Mouse (Mus musculus) heart, embryonic 12.5 days (tissue): Measurements from ENCODE around the gene Rnf207. TPM values are rescaled to one million over a fixed set of nuclear protein-coding genes. Genes with fewer than 3 reads are reported as not detected.

ENCODE experiments used
- ATAC-seq: fragments of 200-750 bp; cut with Nextera tagmentation; 2 replicates; pipeline ENCODE4 v1.8.0; 2017; ENCODE audit warnings: moderate TSS enrichment, moderate library complexity; ENCODE audit not compliant: insufficient number of reproducible peaks, low FRiP score
- H3K27ac ChIP-seq: fragments of 300-500 bp; sonication (generic); 2 replicates; pipeline ENCODE4 v1.5.1; 2016; ENCODE audit warnings: mild to moderate bottlenecking, moderate library complexity; ENCODE audit not compliant: poor library complexity, severe bottlenecking
- H3K27me3 ChIP-seq: fragments of 300-500 bp; sonication (generic); replicated peaks from 2 replicates; pipeline ENCODE4 v1.6.1; 2016; ENCODE audit warnings: mild to moderate bottlenecking, moderate library complexity
- H3K36me3 ChIP-seq: fragments of 300-500 bp; sonication (generic); 2 replicates; pipeline ENCODE4 v1.6.1; 2016; ENCODE audit warnings: mild to moderate bottlenecking, moderate library complexity
- H3K4me1 ChIP-seq: fragments of 300-500 bp; sonication (generic); replicated peaks from 2 replicates; pipeline ENCODE4 v1.6.1; 2016; ENCODE audit warnings: mild to moderate bottlenecking
- H3K4me2 ChIP-seq: fragments of 300-500 bp; sonication (generic); 2 replicates; pipeline ENCODE4 v1.6.1; 2016; ENCODE audit warnings: mild to moderate bottlenecking, moderate library complexity
- H3K4me3 ChIP-seq: fragments of 300-500 bp; sonication (generic); 2 replicates; pipeline ENCODE4 v1.5.1; 2016; ENCODE audit warnings: mild to moderate bottlenecking
- H3K9ac ChIP-seq: fragments of 300-500 bp; sonication (generic); 2 replicates; pipeline ENCODE4 v1.6.1; 2016; ENCODE audit warnings: mild to moderate bottlenecking, moderate library complexity
- H3K9me3 ChIP-seq: fragments of 300-500 bp; sonication (generic); replicated peaks from 2 replicates; pipeline ENCODE4 v1.6.1; 2016; ENCODE audit warnings: mild to moderate bottlenecking, moderate library complexity
- WGBS: fragments of 180-500 bp; shearing (Covaris S2); methylation state at CpG from one replicate; pipeline ENCODE4 v1.1.7; 2016; 5-methylcytosine and 5-hydroxymethylcytosine counted together
- polyA plus RNA-seq: library from polyadenylated mRNA; unstranded; fragments of >200 nt; fragmentation: Nextera tagmentation; extraction: Ambion mirVana; gene quantifications from 2 replicates; pipeline ENCODE4 v1.2.1, GENCODE M21; 2016

Gene Rnf207
- polyA plus RNA-seq, 1 experiment from 2014 or later: 56.5 TPM

DNA sequence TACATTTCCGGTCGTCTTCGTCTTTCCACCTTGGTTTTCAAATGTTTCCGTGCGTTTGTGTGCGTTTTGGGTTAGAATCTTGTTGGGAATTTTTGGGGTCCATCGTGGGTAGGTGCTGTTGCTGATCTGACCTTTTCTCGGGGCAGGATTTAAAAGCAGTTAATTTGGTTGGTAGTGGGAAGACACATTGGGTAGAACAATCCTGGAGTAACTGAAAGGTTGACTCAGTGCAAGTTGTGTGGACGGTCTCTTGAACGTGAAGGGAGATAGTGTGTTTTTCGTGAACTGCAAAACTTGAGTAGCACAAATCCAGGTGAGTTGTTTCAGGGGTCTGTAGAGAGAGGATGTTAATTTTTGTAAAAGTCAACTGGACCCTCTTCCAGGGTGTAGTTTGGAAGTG is 7.8 kb upstream of the Rnf207 start:
- Histone ChIP-seq H3K4me2 (peak overlapping the region; percentile 84), H3K4me1 (peaks cover 13% of the 10 kb centered on the region), H3K36me3 (peaks cover 42% of the 10 kb centered on the region), H3K9me3 (no peaks in the 10 kb centered on the region), H3K9ac (peak overlapping the region; percentile 95), H3K27me3 (no peaks in the 10 kb centered on the region), H3K4me3 (peak overlapping the region; percentile 95), H3K27ac (no peak overlapping the region)
- WGBS: under 1% methylated on average over 11 of the region's 11 CpGs
- no peak for ATAC-seq

DNA sequence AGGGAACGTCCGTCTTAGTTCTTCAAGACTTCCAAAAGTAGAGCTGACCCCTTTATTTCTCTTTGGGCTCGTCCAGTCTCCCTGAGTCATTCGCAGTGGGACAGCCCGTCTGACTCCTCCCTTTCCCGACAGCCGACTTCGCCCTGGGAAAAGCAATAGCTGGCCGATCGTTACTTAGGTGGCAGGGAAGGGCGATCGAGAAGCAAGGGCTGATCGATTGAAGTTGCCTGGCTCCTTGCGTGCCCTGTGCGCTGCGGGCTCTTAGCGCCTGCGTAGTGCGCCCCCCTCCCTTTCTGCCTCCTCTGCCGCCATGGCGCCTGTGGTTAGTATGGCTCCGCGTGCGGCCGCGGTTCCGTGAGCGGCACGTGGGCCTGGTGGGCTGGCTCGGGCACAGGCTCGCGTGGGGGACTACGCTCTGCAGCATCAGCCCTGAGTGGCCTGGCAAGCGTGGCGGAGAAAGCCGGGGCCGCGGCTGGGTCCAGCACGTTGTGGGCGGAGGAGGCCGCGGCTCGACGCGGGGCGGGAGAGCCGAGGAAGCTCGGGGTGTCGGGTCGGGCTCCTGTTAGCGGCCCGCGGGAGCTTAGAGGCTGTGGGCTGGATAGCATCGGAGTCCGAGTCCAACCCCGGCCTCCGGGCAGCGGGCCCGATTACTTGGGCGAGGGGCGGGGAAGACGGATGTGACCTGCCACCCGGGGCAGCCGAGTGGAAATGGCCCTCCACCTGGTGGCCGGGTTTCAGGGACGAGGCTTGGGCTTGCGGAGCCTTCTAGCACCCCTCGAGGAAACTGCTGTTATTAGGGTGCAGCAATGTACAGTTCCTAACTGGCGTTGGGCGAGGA is 7.0 kb upstream of the Rnf207 start, which contains the start of gene Rpl22:
Gene Rpl22, plus strand, starts transcription at position 169 of the 838 bp plus-strand sequence.
- ATAC-seq: peak; percentile 96
- Histone ChIP-seq H3K27ac (peak within 1 kb of the TSS; percentile 74), H3K9ac (peak within 1 kb of the TSS; percentile 95), H3K27me3 (no peaks in the 10 kb centered on the region), H3K4me3 (peak within 1 kb of the TSS; percentile 95), H3K4me2 (peak within 1 kb of the TSS; percentile 84), H3K36me3 (peaks cover 35% of the 10 kb centered on the region), H3K4me1 (peaks cover 13% of the 10 kb centered on the region), H3K9me3 (no peaks in the 10 kb centered on the region)
- under 1% methylated on average over 70 of the region's 70 CpGs for WGBS

GRCm38 (mm10) chr4:152324641-152325562 is 6.1 kb upstream of the Rnf207 start:
- peak overlapping the region; percentile 44; the same call in 1 of the 2 replicates for H3K27ac ChIP-seq
- H3K4me1 ChIP-seq: peaks cover 13% of the 10 kb centered on the region
- no peaks in the 10 kb centered on the region for H3K27me3 ChIP-seq
- H3K9me3 ChIP-seq: no peaks in the 10 kb centered on the region
- H3K4me2 ChIP-seq: peak overlapping the region; percentile 49; the same call in 1 of the 2 replicates
- peaks cover 26% of the 10 kb centered on the region for H3K36me3 ChIP-seq
- peak overlapping the region; percentile 95 for H3K4me3 ChIP-seq
- 46% methylated on average over 16 of the region's 16 CpGs for WGBS
- ATAC-seq: peak; percentile 29
- H3K9ac ChIP-seq: no peak overlapping the region

DNA sequence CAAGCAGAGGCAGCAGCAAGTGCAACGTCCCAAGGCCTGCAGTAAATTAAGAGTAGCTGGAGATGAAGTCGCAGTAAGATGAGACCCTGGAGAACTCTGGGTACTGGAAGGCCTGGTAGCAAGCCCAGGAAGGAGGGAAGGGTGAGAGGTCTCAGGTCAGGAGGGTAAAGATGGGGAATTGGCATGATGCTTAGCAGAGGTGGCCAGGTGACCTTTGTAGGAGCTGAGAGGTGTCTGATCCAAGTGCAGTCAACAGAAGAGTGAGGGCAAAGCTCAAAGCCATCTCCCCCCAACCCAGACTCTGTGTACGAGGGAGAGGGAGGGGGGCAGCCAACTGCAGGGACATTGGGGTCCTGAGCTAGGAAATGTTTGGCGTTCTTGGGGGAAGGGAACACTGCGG is 2.7 kb upstream of the Rnf207 start:
- H3K4me3 ChIP-seq: no peak overlapping the region
- H3K9ac ChIP-seq: no peak overlapping the region
- H3K27me3 ChIP-seq: peaks cover 7% of the 10 kb centered on the region; the same call in 1 of the 2 replicates
- no peak overlapping the region for H3K4me2 ChIP-seq
- peaks cover 19% of the 10 kb centered on the region for H3K4me1 ChIP-seq
- WGBS: 58% methylated on average over 5 of the region's 5 CpGs
- no peak overlapping the region for H3K27ac ChIP-seq
- H3K9me3 ChIP-seq: no peaks in the 10 kb centered on the region
- H3K36me3 ChIP-seq: no peaks in the 10 kb centered on the region
- ATAC-seq: no peak

- H3K9ac ChIP-seq: peak overlapping the region; percentile 80
- peaks cover 44% of the 10 kb centered on the region for H3K27me3 ChIP-seq
- H3K36me3 ChIP-seq: no peaks in the 10 kb centered on the region
- peak overlapping the region; percentile 84 for H3K4me2 ChIP-seq
- peak; percentile 30; the same call in 1 of the 2 replicates for ATAC-seq
- no peaks in the 10 kb centered on the region for H3K9me3 ChIP-seq
- H3K4me3 ChIP-seq: peak overlapping the region; percentile 47
- H3K27ac ChIP-seq: peak overlapping the region; percentile 97
- 42% methylated on average over 6 of the region's 6 CpGs for WGBS
- H3K4me1 ChIP-seq: peaks cover 51% of the 10 kb centered on the region
Observed at GRCm38 (mm10) chr4:152317631-152318033, 1.2 kb downstream of the Rnf207 start.

DNA sequence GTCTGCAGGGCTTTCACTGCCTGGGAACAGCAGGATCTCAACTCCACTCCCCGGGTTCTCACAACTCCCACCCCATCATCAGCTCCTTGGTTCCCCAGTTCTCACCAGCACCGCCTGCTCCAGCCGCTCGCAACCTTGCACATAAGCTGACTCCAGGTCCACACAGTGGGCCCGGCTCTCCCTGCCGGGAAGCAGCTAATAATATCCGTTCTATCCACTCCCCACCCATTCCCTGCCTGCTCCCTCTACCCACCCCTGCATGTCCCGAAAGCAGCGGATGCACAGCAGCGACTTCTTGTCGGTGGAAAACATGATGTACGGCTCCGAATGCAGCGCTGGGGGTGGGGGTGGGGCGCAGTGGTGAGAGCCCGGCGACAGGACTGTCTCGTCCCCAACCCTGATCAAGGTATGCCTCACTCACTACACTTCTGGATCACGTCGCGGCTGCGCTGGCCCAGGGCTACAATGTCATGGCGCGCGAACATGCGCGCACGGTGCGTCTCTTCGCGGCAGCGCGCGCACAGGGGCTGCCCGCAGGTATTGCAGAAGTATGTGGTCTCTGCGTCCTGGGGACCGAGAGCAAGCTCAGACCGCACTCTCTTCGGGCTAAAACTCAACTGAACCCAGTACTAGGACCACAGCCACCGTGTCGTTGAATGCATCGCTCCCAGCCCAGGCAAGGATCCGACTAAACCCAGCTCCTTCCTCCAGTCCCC is 3.1 kb downstream of the Rnf207 start:
- peaks cover 64% of the 10 kb centered on the region for H3K27me3 ChIP-seq
- no peaks in the 10 kb centered on the region for H3K9me3 ChIP-seq
- no peak for ATAC-seq
- peak overlapping the region; percentile 84 for H3K4me2 ChIP-seq
- H3K9ac ChIP-seq: peak overlapping the region; percentile 64
- 2% methylated on average over 43 of the region's 43 CpGs for WGBS
- H3K4me3 ChIP-seq: peak overlapping the region; percentile 47
- H3K36me3 ChIP-seq: peaks cover 2% of the 10 kb centered on the region
- peaks cover 55% of the 10 kb centered on the region for H3K4me1 ChIP-seq
- H3K27ac ChIP-seq: no peak overlapping the region

GRCm38 (mm10) chr4:152313934-152314333 is 4.9 kb downstream of the Rnf207 start:
- no peak overlapping the region for H3K27ac ChIP-seq
- H3K27me3 ChIP-seq: peaks cover 75% of the 10 kb centered on the region
- peaks cover 13% of the 10 kb centered on the region for H3K36me3 ChIP-seq
- H3K9me3 ChIP-seq: no peaks in the 10 kb centered on the region
- H3K4me1 ChIP-seq: peaks cover 55% of the 10 kb centered on the region
- ATAC-seq: no peak
- peak overlapping the region; percentile 68 for H3K4me2 ChIP-seq
- peak overlapping the region; percentile 38 for H3K4me3 ChIP-seq
- H3K9ac ChIP-seq: no peak overlapping the region

- Histone ChIP-seq H3K9me3 (no peaks in the 10 kb centered on the region), H3K4me3 (peak overlapping the region; percentile 38), H3K27me3 (peaks cover 75% of the 10 kb centered on the region), H3K4me2 (peak overlapping the region; percentile 68), H3K36me3 (peaks cover 19% of the 10 kb centered on the region), H3K4me1 (peaks cover 51% of the 10 kb centered on the region), H3K27ac (no peak overlapping the region), H3K9ac (peak overlapping the region; percentile 58)
- 0 out of 2 replicates have a peak, but pooled peaks have one; percentile 34 for ATAC-seq
- WGBS: 2% methylated on average over 29 of the region's 29 CpGs
Observed at GRCm38 (mm10) chr4:152313211-152313632, 5.6 kb downstream of the Rnf207 start.

DNA sequence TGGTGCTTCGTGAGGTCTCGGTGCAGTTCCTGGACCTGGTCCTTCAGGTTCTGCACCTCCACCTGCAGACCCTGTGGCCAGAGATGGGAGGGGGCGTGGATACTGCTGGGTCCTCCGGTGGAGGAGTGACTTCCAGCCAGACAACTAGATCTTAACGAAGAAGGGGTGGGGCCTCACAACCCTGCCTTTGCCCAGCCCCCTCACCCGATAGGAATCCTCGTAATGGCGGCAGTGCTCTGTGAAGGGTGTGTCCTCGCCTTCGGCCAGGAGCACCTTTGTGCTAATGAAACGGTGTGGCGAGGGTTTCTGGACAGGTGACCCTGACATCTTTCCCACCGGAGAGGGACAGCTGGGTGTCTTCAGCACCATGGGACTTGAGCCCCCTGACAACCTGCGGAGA is 6.6 kb downstream of the Rnf207 start:
- Histone ChIP-seq H3K27ac (no peak overlapping the region), H3K4me1 (peaks cover 42% of the 10 kb centered on the region), H3K36me3 (peaks cover 28% of the 10 kb centered on the region), H3K9me3 (no peaks in the 10 kb centered on the region), H3K4me3 (no peak overlapping the region), H3K9ac (no peak overlapping the region), H3K27me3 (peaks cover 72% of the 10 kb centered on the region), H3K4me2 (peak overlapping the region; percentile 3; the same call in 1 of the 2 replicates)
- 12% methylated on average over 14 of the region's 14 CpGs for WGBS
- ATAC-seq: no peak

GRCm38 (mm10) chr4:152307542-152307941 is 11.3 kb downstream of the Rnf207 start:
- H3K36me3 ChIP-seq: peaks cover 72% of the 10 kb centered on the region
- no peak overlapping the region for H3K4me3 ChIP-seq
- no peak overlapping the region for H3K27ac ChIP-seq
- H3K9ac ChIP-seq: no peak overlapping the region
- H3K9me3 ChIP-seq: no peaks in the 10 kb centered on the region
- H3K4me1 ChIP-seq: peaks cover 3% of the 10 kb centered on the region
- WGBS: 79% methylated on average over 9 of the region's 9 CpGs
- no peak for ATAC-seq
- H3K4me2 ChIP-seq: no peak overlapping the region
- H3K27me3 ChIP-seq: peaks cover 30% of the 10 kb centered on the region
